Mouse (Mus musculus) kidney, adult 18-20 months (tissue): ENCODE measurements around the gene Efhc2.

Experiments
- DNase-seq: peaks from one replicate; pipeline ENCODE4 v3.0.0; 2021

The Efhc2 gene

DNA sequence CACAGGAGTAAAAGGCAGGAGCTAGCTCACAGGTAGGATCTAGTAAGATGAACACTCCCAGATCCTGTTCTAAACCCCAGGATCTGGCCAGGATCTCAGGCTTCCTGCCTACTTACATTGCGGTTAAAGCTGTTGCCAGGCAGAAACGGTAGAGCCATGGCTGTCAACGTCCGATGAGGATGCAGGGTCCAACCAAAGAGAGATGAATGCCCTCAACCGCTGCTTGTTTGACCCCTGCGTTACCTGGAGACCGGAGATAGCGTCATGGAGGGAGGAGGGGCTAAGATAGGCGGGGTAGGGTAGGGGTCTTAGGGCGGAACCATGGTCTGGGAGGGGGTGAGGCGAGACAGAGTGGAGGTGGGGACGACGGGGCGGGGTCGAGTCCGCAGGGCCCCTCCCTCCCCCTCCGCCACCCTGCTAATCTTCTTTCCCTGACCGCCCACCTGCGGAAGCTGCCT is at the start of gene Efhc2:
Gene Efhc2, minus strand, starts transcription at position 243 of the 458 bp plus-strand sequence.
- DNase-seq, result peak; percentile 13

DNA sequence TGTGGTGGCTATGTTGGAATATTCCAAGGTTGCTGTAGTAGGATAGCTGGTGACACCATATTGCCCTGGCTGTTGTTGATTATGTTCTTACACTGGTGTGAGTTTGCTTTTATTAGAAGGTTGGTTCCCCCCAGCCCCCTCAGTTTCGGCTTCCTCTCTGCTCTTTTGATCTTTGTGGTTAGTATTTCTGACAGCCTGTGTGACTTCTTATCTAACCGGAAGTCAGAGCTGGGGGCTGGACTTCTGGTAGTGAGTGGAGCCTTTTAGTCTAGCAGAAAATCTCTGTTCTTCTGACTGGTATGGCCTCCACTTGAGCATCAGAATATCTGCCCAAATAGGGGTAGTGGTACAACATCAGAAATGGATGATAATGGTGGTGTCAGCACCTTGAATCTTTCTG is 45.9 kb upstream of the Efhc2 start:
- DNase-seq, result no peak

DNA sequence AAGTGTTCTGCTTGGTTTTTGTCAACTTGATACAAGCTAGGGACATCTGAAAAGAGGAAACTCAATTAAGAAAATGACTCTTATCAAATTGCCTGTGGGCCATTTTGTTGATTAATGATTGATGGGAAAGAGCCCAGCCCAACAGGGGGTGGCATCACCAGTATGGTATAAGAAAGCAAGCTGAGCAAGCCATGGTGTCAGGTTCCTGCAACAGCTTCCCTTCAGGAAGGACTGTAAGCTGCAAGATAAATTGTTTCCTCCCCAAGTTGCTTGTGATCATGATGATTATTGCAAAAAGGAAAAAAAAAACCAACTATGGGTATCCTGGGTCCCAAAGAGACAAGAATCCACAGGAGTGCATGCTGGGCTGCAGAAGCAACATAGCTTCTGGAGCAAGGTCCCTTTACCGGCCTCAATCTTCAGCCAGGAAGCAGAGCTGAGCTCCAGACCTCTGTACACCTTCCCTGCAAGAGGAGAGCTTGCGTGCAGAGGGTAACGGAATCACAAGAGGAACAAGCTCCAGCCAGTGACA is 18.8 kb downstream of the Efhc2 start:
- DNase-seq, result no peak

DNA sequence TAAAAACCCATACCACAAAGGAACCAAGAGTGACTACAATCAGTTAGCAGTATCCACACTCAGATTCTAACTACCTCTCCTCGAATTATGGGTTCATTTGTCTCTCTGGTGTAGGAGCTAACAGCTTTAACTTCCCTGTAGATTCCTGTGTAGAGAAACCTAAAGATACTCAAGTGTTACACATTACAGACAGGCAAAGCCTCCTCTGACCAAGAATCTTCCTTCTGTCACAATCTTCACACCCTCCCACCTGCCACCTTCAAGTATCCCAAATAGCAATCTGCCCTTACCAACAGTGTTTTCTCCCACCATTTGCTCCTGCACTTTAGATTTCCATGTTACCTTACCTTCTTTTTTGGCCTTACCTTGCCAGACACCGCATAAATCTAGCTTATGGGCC is 35.3 kb downstream of the Efhc2 start:
- DNase-seq, result no peak

DNA sequence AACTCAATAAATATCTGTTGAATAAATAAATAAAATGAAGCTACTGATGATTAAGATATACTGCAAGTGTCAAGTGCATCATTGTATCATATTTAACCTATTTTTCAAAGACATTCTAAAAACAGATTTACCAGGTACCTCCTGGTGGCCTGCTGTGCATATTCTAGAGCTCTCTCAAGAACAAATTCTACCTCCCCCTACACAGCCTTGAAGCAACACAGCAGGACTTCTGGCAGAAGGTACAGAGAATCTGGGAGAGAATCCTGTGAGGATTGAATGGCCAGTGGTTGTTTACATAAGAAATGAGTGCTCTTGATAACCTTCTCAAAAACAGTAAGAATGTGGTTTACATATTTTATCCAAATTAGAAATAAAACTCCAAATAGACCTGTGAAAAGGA is 94.0 kb downstream of the Efhc2 start:
- DNase-seq, result no peak

DNA sequence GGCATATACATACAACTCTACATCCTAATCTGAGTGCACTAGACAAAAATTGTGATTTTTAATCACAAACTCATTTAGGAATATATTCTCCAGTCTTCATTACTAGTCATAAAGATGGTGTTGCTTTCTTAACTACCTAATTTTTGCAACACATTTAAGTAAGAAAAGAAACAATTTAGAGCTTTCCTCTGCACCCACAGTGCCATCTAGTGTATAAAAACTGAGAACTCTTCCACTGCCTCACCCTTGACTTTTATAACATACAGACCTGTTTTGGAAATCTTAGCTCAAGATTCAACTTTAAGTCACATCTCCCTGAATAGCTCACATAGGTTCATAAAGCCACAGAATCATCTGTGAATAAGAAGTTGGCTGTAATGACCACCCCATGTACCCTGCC is 101.7 kb downstream of the Efhc2 start:
- no peak for DNase-seq

DNA sequence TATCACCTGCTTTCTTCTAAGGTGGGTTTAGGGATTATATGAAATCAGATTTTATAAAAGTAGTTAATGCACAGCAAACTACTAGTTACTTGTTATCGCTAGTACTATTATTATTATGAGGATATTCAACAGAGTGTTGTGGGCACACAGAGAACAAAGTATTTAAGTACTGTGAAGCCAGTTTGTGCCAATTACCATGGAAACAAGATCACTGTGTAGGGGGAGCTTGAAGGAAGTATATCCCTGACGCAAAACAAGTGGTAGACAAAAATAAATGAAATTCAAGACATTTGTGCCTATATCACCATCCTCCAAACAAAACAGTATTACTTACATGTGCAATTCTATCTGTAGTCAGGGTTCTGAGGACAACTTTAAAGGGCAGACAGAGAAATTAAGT is 105.7 kb downstream of the Efhc2 start:
- no peak for DNase-seq

DNA sequence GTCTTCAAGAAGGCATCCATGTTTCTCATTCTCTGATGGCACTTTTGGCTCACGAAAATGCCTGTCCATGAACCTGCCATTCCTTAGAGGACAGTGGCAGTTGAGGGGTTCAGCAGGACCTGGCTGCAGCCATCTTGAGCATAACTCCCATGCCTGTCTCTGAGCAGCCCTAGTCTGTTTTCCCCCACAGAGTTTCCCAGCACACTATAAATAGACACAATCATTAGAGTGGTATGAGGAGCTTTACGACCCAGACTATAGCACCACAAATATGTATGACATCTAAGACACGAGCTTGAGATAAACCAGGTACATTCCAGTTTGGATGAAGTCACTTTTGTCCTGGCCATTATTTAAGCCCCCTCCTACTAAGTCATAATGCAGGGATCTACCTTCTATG is 143.4 kb downstream of the Efhc2 start:
- no peak for DNase-seq

DNA sequence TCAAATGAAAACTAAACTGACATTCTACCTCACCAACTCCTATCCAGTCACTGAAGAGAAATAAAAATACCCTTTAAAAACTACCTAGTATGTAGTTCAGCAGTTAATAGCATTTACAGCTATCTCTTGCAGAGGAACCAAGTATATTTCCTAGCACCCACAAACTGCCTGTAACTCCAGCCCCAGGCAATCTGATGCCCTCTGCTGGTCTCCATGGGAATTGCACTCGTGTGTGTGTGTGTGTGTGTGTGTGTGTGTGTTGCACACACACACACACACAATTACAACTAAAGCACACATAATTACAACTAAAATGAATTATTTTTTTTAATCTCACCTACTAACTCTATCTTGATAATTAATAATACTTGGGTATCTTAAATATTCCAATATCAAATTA is 153.5 kb downstream of the Efhc2 start:
- DNase-seq, result no peak
